Mouse (Mus musculus) embryonic stem cell, embryonic (primary cell): ENCODE measurements at regions not wholly inside any gene's neighbourhood (a gene's known extent, or its start where the extent isn't known, plus 50 kb on each side); places are given as distances from the start of the nearest gene placed in this dataset.
"Not testable (repeated sequence)": the region's sequence is repeated elsewhere in the genome, so short reads cannot be mapped to it uniquely, and the experiment has no call there.

Experiments used
- CTCF ChIA-PET, 4 experiments: fragments of 300-600 bp in 2 of 4; fragments of 350-600 bp in 2 of 4; sonication (Branson Sonifier 250); formaldehyde crosslinking; loops; one replicate each; lab custom pipeline; 2022; ENCODE audit warnings: inconsistent platforms in 2 of 4; lab: Charles Lee
- POLR2A ChIA-PET, 4 experiments: fragments of 300-600 bp in 2 of 4; fragments of 350-600 bp in 2 of 4; sonication (Branson Sonifier 250); formaldehyde crosslinking; loops; one replicate each; lab custom pipeline; 2022; ENCODE audit warnings: antibody characterized with exemption in 4 of 4, inconsistent platforms in 1 of 4; lab: Charles Lee

- ChIA-PET POLR2A (no interaction called here), CTCF (no interaction called here)
These were observed 171.8 kb upstream of the Fer start for GRCm38 (mm10) chr17:63690829-63691689.

- POLR2A ChIA-PET = no interaction called here
- CTCF ChIA-PET = no interaction called here
These were observed 171.2 kb upstream of the Fer start for GRCm38 (mm10) chr17:63691690-63691968.

- CTCF ChIA-PET = interaction anchor here in 1 of 4 experiments (0.7 kb wide), 1 partner anchor 33 kb away, joined by 9 read pairs; no protein-coding TSS in a partner anchor
- POLR2A ChIA-PET = no interaction called here
These were observed 169.6 kb upstream of the Fer start for GRCm38 (mm10) chr17:63693274-63693673.

GRCm38 (mm10) chr17:63699537-63699936 lies 163.3 kb upstream of the Fer start:
- CTCF ChIA-PET = no interaction called here

GRCm38 (mm10) chr17:63704991-63705390 lies 157.9 kb upstream of the Fer start:
- CTCF ChIA-PET = interaction anchor here in 1 of 4 experiments (1.0 kb wide), 1 partner anchor 99 kb away, joined by 3 read pairs; no protein-coding TSS in a partner anchor

More at GRCm38 (mm10) chr17:63699537-63699936, 163.3 kb upstream of the Fer start:
- POLR2A ChIA-PET = no interaction called here

GRCm38 (mm10) chr17:63712937-63713336 lies 149.9 kb upstream of the Fer start:
- POLR2A ChIA-PET = no interaction called here
- CTCF ChIA-PET = no interaction called here

More at GRCm38 (mm10) chr17:63704991-63705390, 157.9 kb upstream of the Fer start:
- POLR2A ChIA-PET = no interaction called here

GRCm38 (mm10) chr17:63715687-63716086 lies 147.2 kb upstream of the Fer start:
- POLR2A ChIA-PET = no interaction called here
- CTCF ChIA-PET = no interaction called here

GRCm38 (mm10) chr17:63716161-63716560 lies 146.7 kb upstream of the Fer start:
- ChIA-PET CTCF (no interaction called here), POLR2A (no interaction called here)

GRCm38 (mm10) chr17:63717051-63717578 lies 145.7 kb upstream of the Fer start:
- CTCF ChIA-PET = no interaction called here
- POLR2A ChIA-PET = no interaction called here

- POLR2A ChIA-PET = no interaction called here
- CTCF ChIA-PET = no interaction called here
These were observed 143.7 kb upstream of the Fer start for GRCm38 (mm10) chr17:63718972-63719715.

- CTCF ChIA-PET = no interaction called here
- POLR2A ChIA-PET = no interaction called here
These were observed 143.1 kb upstream of the Fer start for GRCm38 (mm10) chr17:63719771-63720170.

- ChIA-PET CTCF (interaction anchor here in 2 of 4 experiments (0.7 kb wide), 2 partner anchors 97 to 291 kb away, joined by 4 read pairs; no protein-coding TSS in a partner anchor), POLR2A (interaction anchor here in 1 of 4 experiments (0.5 kb wide), 1 partner anchor 132 kb away, joined by 7 read pairs; no protein-coding TSS in a partner anchor)
These were observed 142.0 kb upstream of the Fer start for GRCm38 (mm10) chr17:63720883-63721282.

- POLR2A ChIA-PET = no interaction called here
These were observed 140.3 kb upstream of the Fer start for GRCm38 (mm10) chr17:63722434-63723004.

GRCm38 (mm10) chr17:63738206-63738605 lies 124.7 kb upstream of the Fer start:
- CTCF ChIA-PET = no interaction called here
- POLR2A ChIA-PET = interaction anchor here in 1 of 4 experiments (0.6 kb wide), 1 partner anchor 373 kb away, joined by 3 read pairs; no protein-coding TSS in a partner anchor

More at GRCm38 (mm10) chr17:63722434-63723004, 140.3 kb upstream of the Fer start:
- CTCF ChIA-PET = no interaction called here

GRCm38 (mm10) chr17:63739710-63740109 lies 123.2 kb upstream of the Fer start:
- CTCF ChIA-PET = no interaction called here
- POLR2A ChIA-PET = no interaction called here

GRCm38 (mm10) chr17:63749257-63749656 lies 113.6 kb upstream of the Fer start:
- CTCF ChIA-PET, POLR2A ChIA-PET: not testable (repeated sequence)

GRCm38 (mm10) chr17:63754399-63754798 lies 108.5 kb upstream of the Fer start:
- CTCF ChIA-PET = no interaction called here
- POLR2A ChIA-PET = no interaction called here

- ChIA-PET POLR2A (interaction anchor here in 1 of 4 experiments (0.5 kb wide), 1 partner anchor 32 kb away, joined by 4 read pairs; no protein-coding TSS in a partner anchor), CTCF (no interaction called here)
These were observed 104.8 kb upstream of the Fer start for GRCm38 (mm10) chr17:63757896-63758695.
